Mouse (Mus musculus): ENCODE data around the gene Sla2.
"Not testable (repeated sequence)": the region's sequence is repeated elsewhere in the genome, so short reads cannot be mapped to it uniquely, and the experiment has no call there.

DNA sequence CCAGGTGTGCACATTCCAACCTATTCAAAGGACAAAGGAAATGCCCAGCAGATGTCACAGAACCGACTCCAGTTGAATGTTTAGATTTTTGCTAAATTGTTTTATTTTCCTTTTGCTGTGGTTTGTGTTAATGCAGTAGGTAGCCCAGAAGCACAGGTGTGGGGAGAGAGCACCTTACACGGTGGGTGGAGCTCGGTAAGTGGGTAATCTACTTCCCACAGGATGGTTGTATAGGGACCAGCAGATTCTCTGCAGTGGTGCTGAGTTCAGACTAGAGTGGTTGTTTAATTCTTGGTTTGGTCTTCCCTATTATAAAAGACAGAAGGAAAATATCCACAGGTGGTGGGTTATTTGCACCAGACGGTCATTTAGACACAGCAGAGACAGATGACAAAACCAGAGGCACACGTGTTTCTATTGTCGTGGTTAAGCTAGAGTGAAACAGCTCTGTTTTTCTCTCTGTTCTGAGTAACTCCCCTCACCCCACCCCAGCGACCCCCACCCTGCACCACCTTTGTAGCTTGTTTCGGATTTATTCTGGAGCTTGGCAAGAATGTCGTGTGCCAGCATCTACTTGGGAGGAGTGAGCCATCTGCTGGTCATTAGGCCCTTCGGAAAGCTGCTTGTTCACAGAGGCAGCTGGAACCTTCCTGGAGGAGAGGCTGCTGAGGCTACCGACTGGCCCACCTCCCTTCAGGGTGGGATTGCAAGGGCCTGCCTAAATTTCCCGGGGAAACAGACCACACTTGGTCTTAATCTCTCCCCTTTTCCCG lies 32.8 kb downstream of the Sla2 start:
- peak; percentile 66 for TF ChIP-seq CTCF (IDR thresholded peaks at IDR 0.05; ENCODE audit: extremely low read depth, insufficient read depth, low read length)
- not testable (repeated sequence) for TF ChIP-seq POLR2A (IDR thresholded peaks at IDR 0.05; ENCODE audit: extremely low read depth, insufficient read depth, low read length)

Measured in cortical plate, adult 2 months (tissue).